Mouse (Mus musculus) hindbrain, embryonic 15.5 days (tissue): ENCODE measurements around the gene Nphs1. TPM values are rescaled to one million over a fixed set of nuclear protein-coding genes. Genes with fewer than 3 reads are reported as not detected.

Source experiments
- ATAC-seq: fragments of 200-750 bp; cut with Nextera tagmentation; 2 replicates; pipeline ENCODE4 v1.8.0; 2017; ENCODE audit warnings: low read depth, moderate number of reproducible peaks, moderate TSS enrichment; ENCODE audit not compliant: low FRiP score
- H3K27ac ChIP-seq: fragments of 300-500 bp; sonication (generic); replicated peaks from 2 replicates; pipeline ENCODE4 v1.5.1; 2015; ENCODE audit warnings: mild to moderate bottlenecking, inconsistent platforms
- H3K27me3 ChIP-seq: fragments of 300-500 bp; sonication (generic); 2 replicates; pipeline ENCODE4 v1.6.1; 2015; ENCODE audit warnings: control low read depth, inconsistent platforms
- H3K36me3 ChIP-seq: fragments of 300-500 bp; sonication (generic); 2 replicates; pipeline ENCODE4 v1.6.1; 2015; ENCODE audit warnings: control low read depth, inconsistent platforms
- H3K4me1 ChIP-seq: fragments of 300-500 bp; sonication (generic); replicated peaks from 2 replicates; pipeline ENCODE4 v1.6.1; 2015; ENCODE audit warnings: control low read depth, inconsistent platforms
- H3K4me2 ChIP-seq: fragments of 300-500 bp; sonication (generic); 2 replicates; pipeline ENCODE4 v1.6.1; 2015; ENCODE audit warnings: moderate library complexity, mild to moderate bottlenecking, inconsistent platforms
- H3K4me3 ChIP-seq: fragments of 300-500 bp; sonication (generic); 2 replicates; pipeline ENCODE4 v1.5.1; 2015; ENCODE audit warnings: mild to moderate bottlenecking, inconsistent platforms
- H3K9ac ChIP-seq: fragments of 300-500 bp; sonication (generic); 2 replicates; pipeline ENCODE4 v1.6.1; 2015; ENCODE audit warnings: inconsistent platforms
- H3K9me3 ChIP-seq: fragments of 300-500 bp; sonication (generic); 2 replicates; pipeline ENCODE4 v1.6.1; 2016; ENCODE audit warnings: control low read depth, inconsistent platforms
- whole genome bisulfite sequencing: fragments of 180-500 bp; shearing (Covaris S2); methylation state at CpG from one replicate; pipeline ENCODE4 v1.1.7; 2015; 5-methylcytosine and 5-hydroxymethylcytosine counted together
- polyA plus RNA-seq: library from polyadenylated mRNA; unstranded; fragments of >200 nt; fragmentation: Nextera tagmentation; extraction: Ambion mirVana; gene quantifications from 2 replicates; pipeline ENCODE4 v1.2.1, GENCODE M21; 2015

Nphs1 gene
- polyA plus RNA-seq, 1 experiment from 2014 or later, result 1.1 TPM

- peak overlapping the region; percentile 94 for H3K9ac ChIP-seq
- H3K4me3 ChIP-seq, result peak overlapping the region; percentile 90
- peak overlapping the region; percentile 99 for H3K27ac ChIP-seq
- peak; percentile 55 for ATAC-seq
- peak overlapping the region; percentile 86 for H3K4me2 ChIP-seq
- peaks cover 29% of the 10 kb centered on the region for H3K36me3 ChIP-seq
- WGBS, result 1% methylated on average over 38 of the region's 38 CpGs
- peaks cover 28% of the 10 kb centered on the region for H3K4me1 ChIP-seq
- no peaks in the 10 kb centered on the region for H3K27me3 ChIP-seq
- H3K9me3 ChIP-seq, result no peaks in the 10 kb centered on the region
Observed at GRCm38 (mm10) chr7:30444154-30444970, 13.8 kb upstream of the Nphs1 start.

GRCm38 (mm10) chr7:30444971-30445751 lies 13.0 kb upstream of the Nphs1 start, which contains the start of gene Aplp1:
TSS of gene Aplp1 (minus strand) at chr7:30445535.
- Histone ChIP-seq H3K36me3 (peaks cover 21% of the 10 kb centered on the region), H3K4me2 (peak within 1 kb of the TSS; percentile 86), H3K27me3 (no peaks in the 10 kb centered on the region), H3K9me3 (no peaks in the 10 kb centered on the region), H3K27ac (peak within 1 kb of the TSS; percentile 99), H3K4me1 (peaks cover 28% of the 10 kb centered on the region), H3K9ac (peak within 1 kb of the TSS; percentile 94), H3K4me3 (peak within 1 kb of the TSS; percentile 90)
- WGBS, result under 1% methylated on average over 57 of the region's 72 CpGs
- peak; percentile 89 for ATAC-seq

GRCm38 (mm10) chr7:30450241-30450640 lies 7.9 kb upstream of the Nphs1 start:
- peaks cover 17% of the 10 kb centered on the region for H3K4me1 ChIP-seq
- no peak for ATAC-seq
- H3K4me3 ChIP-seq, result no peak overlapping the region
- no peak overlapping the region for H3K9ac ChIP-seq
- H3K9me3 ChIP-seq, result no peaks in the 10 kb centered on the region
- peaks cover 30% of the 10 kb centered on the region for H3K27me3 ChIP-seq
- H3K36me3 ChIP-seq, result no peaks in the 10 kb centered on the region
- no peak overlapping the region for H3K27ac ChIP-seq
- H3K4me2 ChIP-seq, result no peak overlapping the region
- 78% methylated on average over 7 of the region's 7 CpGs for WGBS

GRCm38 (mm10) chr7:30453327-30453726 lies 4.8 kb upstream of the Nphs1 start:
- peaks cover 44% of the 10 kb centered on the region for H3K27me3 ChIP-seq
- no peak for ATAC-seq

GRCm38 (mm10) chr7:30453766-30454165 lies 4.3 kb upstream of the Nphs1 start:
- peak overlapping the region; percentile 42 for H3K4me2 ChIP-seq
- H3K4me1 ChIP-seq, result peaks cover 35% of the 10 kb centered on the region
- peak overlapping the region; percentile 20 for H3K4me3 ChIP-seq
- H3K27ac ChIP-seq, result no peak overlapping the region
- no peak for ATAC-seq
- no peaks in the 10 kb centered on the region for H3K36me3 ChIP-seq
- H3K9me3 ChIP-seq, result no peaks in the 10 kb centered on the region
- WGBS, result 3% methylated on average over 25 of the region's 25 CpGs
- H3K9ac ChIP-seq, result no peak overlapping the region
- H3K27me3 ChIP-seq, result peaks cover 49% of the 10 kb centered on the region

More at GRCm38 (mm10) chr7:30453327-30453726, 4.8 kb upstream of the Nphs1 start:
- Histone ChIP-seq H3K9ac (no peak overlapping the region), H3K4me2 (peak overlapping the region; percentile 42), H3K9me3 (no peaks in the 10 kb centered on the region), H3K4me3 (peak overlapping the region; percentile 20), H3K36me3 (no peaks in the 10 kb centered on the region), H3K27ac (no peak overlapping the region), H3K4me1 (peaks cover 32% of the 10 kb centered on the region)
- 15% methylated on average over 25 of the region's 25 CpGs for WGBS

- Histone ChIP-seq H3K27me3 (peaks cover 49% of the 10 kb centered on the region), H3K4me3 (peak overlapping the region; percentile 20; the same call in 1 of the 2 replicates), H3K9ac (no peak overlapping the region), H3K4me2 (peak overlapping the region; percentile 42), H3K27ac (no peak overlapping the region), H3K4me1 (peaks cover 35% of the 10 kb centered on the region), H3K9me3 (no peaks in the 10 kb centered on the region), H3K36me3 (no peaks in the 10 kb centered on the region)
- ATAC-seq, result no peak
- 9% methylated on average over 6 of the region's 6 CpGs for WGBS
Observed at GRCm38 (mm10) chr7:30454259-30454658, 3.9 kb upstream of the Nphs1 start.

- under 1% methylated on average over 9 of the region's 9 CpGs for WGBS
- H3K9me3 ChIP-seq, result no peaks in the 10 kb centered on the region
- no peaks in the 10 kb centered on the region for H3K36me3 ChIP-seq
- no peak for ATAC-seq
- peaks cover 61% of the 10 kb centered on the region for H3K27me3 ChIP-seq
- H3K9ac ChIP-seq, result no peak overlapping the region
- H3K4me3 ChIP-seq, result peak overlapping the region; percentile 32
- peak overlapping the region; percentile 63 for H3K4me2 ChIP-seq
- no peak overlapping the region for H3K27ac ChIP-seq
- H3K4me1 ChIP-seq, result peaks cover 35% of the 10 kb centered on the region
Observed at GRCm38 (mm10) chr7:30456487-30456886, 1.6 kb upstream of the Nphs1 start.

- no peaks in the 10 kb centered on the region for H3K9me3 ChIP-seq
- WGBS, result under 1% methylated on average over 31 of the region's 31 CpGs
- H3K4me1 ChIP-seq, result peaks cover 35% of the 10 kb centered on the region
- H3K4me3 ChIP-seq, result peak overlapping the region; percentile 32
- peak overlapping the region; percentile 63 for H3K4me2 ChIP-seq
- peaks cover 60% of the 10 kb centered on the region for H3K27me3 ChIP-seq
- peak overlapping the region; percentile 34 for H3K27ac ChIP-seq
- H3K9ac ChIP-seq, result peak overlapping the region; percentile 36
- no peaks in the 10 kb centered on the region for H3K36me3 ChIP-seq
- peak; percentile 33; the same call in 1 of the 2 replicates for ATAC-seq
Observed at GRCm38 (mm10) chr7:30456911-30457628, 1.0 kb upstream of the Nphs1 start.

GRCm38 (mm10) chr7:30459484-30459883 lies 1.4 kb downstream of the Nphs1 start:
- WGBS, result 27% methylated on average over 6 of the region's 6 CpGs
- Histone ChIP-seq H3K36me3 (no peaks in the 10 kb centered on the region), H3K27me3 (peaks cover 55% of the 10 kb centered on the region), H3K27ac (no peak overlapping the region), H3K9ac (no peak overlapping the region), H3K9me3 (no peaks in the 10 kb centered on the region), H3K4me2 (no peak overlapping the region), H3K4me3 (no peak overlapping the region), H3K4me1 (peaks cover 25% of the 10 kb centered on the region)
- no peak for ATAC-seq

- WGBS, result 28% methylated on average over 7 of the region's 7 CpGs
- H3K27ac ChIP-seq, result no peak overlapping the region
- no peak for ATAC-seq
Observed at GRCm38 (mm10) chr7:30463568-30463967, 5.5 kb downstream of the Nphs1 start.

GRCm38 (mm10) chr7:30463996-30464395 lies 5.9 kb downstream of the Nphs1 start:
- no peaks in the 10 kb centered on the region for H3K36me3 ChIP-seq
- H3K27me3 ChIP-seq, result peaks cover 69% of the 10 kb centered on the region
- no peak for ATAC-seq
- no peaks in the 10 kb centered on the region for H3K4me1 ChIP-seq
- no peak overlapping the region for H3K9ac ChIP-seq
- no peak overlapping the region for H3K4me3 ChIP-seq
- no peak overlapping the region for H3K27ac ChIP-seq
- no peak overlapping the region for H3K4me2 ChIP-seq
- no peaks in the 10 kb centered on the region for H3K9me3 ChIP-seq
- 31% methylated on average over 4 of the region's 4 CpGs for WGBS

More at GRCm38 (mm10) chr7:30463568-30463967, 5.5 kb downstream of the Nphs1 start:
- no peaks in the 10 kb centered on the region for H3K36me3 ChIP-seq
- no peaks in the 10 kb centered on the region for H3K9me3 ChIP-seq
- peaks cover 70% of the 10 kb centered on the region for H3K27me3 ChIP-seq
- H3K4me3 ChIP-seq, result no peak overlapping the region
- H3K9ac ChIP-seq, result no peak overlapping the region
- no peak overlapping the region for H3K4me2 ChIP-seq
- peaks cover 1% of the 10 kb centered on the region; the same call in 1 of the 2 replicates for H3K4me1 ChIP-seq
